Mouse (Mus musculus) hindbrain, embryonic 16.5 days (tissue): ENCODE measurements at regions not wholly inside any gene's neighbourhood (a gene's known extent, or its start where the extent isn't known, plus 50 kb on each side); places are given as distances from the start of the nearest gene placed in this dataset.

Experiments
- ATAC-seq: fragments of 200-750 bp; cut with Nextera tagmentation; 2 replicates; pipeline ENCODE4 v1.8.0; 2017; ENCODE audit warnings: moderate TSS enrichment, moderate library complexity
- H3K27ac ChIP-seq: fragments of 300-500 bp; sonication (generic); 2 replicates; pipeline ENCODE4 v1.5.1; 2014; ENCODE audit warnings: low read depth, mild to moderate bottlenecking, control low read depth, low read length, moderate library complexity
- H3K27me3 ChIP-seq: fragments of 300-500 bp; sonication (generic); replicated peaks from 2 replicates; pipeline ENCODE4 v1.6.1; 2014; ENCODE audit warnings: low read length; ENCODE audit not compliant: control insufficient read depth, insufficient read depth
- H3K36me3 ChIP-seq: fragments of 300-500 bp; sonication (generic); 2 replicates; pipeline ENCODE4 v1.6.1; 2014; ENCODE audit warnings: mild to moderate bottlenecking, low read length, moderate library complexity, mixed read lengths; ENCODE audit not compliant: control insufficient read depth, insufficient read depth
- H3K4me1 ChIP-seq: fragments of 300-500 bp; sonication (generic); 2 replicates; pipeline ENCODE4 v1.6.1; 2014; ENCODE audit warnings: low read depth, low read length; ENCODE audit not compliant: control insufficient read depth, insufficient read depth
- H3K4me2 ChIP-seq: fragments of 300-500 bp; sonication (generic); 2 replicates; pipeline ENCODE4 v1.6.1; 2014; ENCODE audit warnings: mild to moderate bottlenecking, low read length, control low read depth, moderate library complexity
- H3K4me3 ChIP-seq: fragments of 300-500 bp; sonication (generic); 2 replicates; pipeline ENCODE4 v1.5.1; 2014; ENCODE audit warnings: mild to moderate bottlenecking, low read length, control low read depth, moderate library complexity
- H3K9ac ChIP-seq: fragments of 300-500 bp; sonication (generic); 2 replicates; pipeline ENCODE4 v1.6.1; 2014; ENCODE audit warnings: low read depth, mild to moderate bottlenecking, control low read depth, low read length, moderate library complexity
- H3K9me3 ChIP-seq: fragments of 300-500 bp; sonication (generic); 2 replicates; pipeline ENCODE4 v1.6.1; 2014; ENCODE audit warnings: mild to moderate bottlenecking, low read length, moderate library complexity; ENCODE audit not compliant: control insufficient read depth
- WGBS: fragments of 180-500 bp; shearing (Covaris S2); extraction: QIAGEN DNeasy Blood & Tissue Kit; methylation state at CpG from one replicate; pipeline ENCODE4 v1.1.7; 2014; 5-methylcytosine and 5-hydroxymethylcytosine counted together

DNA sequence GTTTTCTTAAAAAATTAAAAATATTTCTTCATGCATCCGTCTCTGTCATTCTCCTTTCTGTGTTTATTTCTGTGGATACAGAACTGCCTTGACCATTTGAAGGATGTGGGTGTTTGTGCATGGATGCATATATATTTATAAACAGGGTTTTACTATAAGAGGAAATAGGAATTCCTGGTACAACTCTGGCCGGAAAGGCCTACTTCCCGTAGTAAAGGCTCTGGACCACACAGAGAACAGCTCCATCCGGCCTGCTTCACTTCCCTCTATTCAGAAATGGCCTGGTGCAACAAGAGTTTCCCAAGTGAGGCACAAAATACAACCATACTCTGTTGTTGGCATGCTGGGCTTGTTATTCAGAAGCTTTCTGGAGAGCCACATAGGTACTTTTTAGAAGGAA, 182.1 kb upstream of the Hhip start:
- Histone ChIP-seq H3K9me3 (no peaks in the 10 kb centered on the region), H3K4me2 (no peak overlapping the region), H3K36me3 (no peaks in the 10 kb centered on the region), H3K9ac (no peak overlapping the region), H3K4me1 (no peaks in the 10 kb centered on the region), H3K27ac (no peak overlapping the region), H3K4me3 (no peak overlapping the region), H3K27me3 (no peaks in the 10 kb centered on the region)
- WGBS: 90% methylated on average over 4 of the region's 4 CpGs
- ATAC-seq: no peak

DNA sequence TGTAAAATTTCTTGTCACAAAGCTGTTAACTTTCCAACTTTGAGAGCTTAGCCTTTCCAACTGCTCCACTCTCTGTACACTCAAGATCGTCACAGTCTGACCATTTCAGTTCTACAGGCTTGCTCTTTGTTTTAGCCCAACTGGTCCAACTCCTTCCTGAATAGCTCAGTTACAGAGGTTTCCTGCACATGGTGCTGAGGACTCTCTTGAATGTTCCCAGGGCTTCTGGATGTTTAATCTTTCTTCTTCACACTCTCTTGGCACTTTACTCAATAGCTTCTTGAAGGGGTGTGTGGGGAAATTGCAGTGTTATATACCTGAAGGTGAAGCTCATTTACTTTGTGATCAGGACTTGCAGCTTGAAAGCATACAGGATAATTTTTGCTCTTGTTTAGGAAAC, 152.6 kb upstream of the Hhip start:
- H3K4me1 ChIP-seq: no peaks in the 10 kb centered on the region
- no peak overlapping the region for H3K4me3 ChIP-seq
- H3K9me3 ChIP-seq: no peaks in the 10 kb centered on the region
- H3K27ac ChIP-seq: no peak overlapping the region
- 79% methylated on average over 1 of the region's 1 CpGs for WGBS
- H3K27me3 ChIP-seq: no peaks in the 10 kb centered on the region
- ATAC-seq: no peak
- H3K9ac ChIP-seq: no peak overlapping the region
- H3K4me2 ChIP-seq: no peak overlapping the region
- H3K36me3 ChIP-seq: no peaks in the 10 kb centered on the region

DNA sequence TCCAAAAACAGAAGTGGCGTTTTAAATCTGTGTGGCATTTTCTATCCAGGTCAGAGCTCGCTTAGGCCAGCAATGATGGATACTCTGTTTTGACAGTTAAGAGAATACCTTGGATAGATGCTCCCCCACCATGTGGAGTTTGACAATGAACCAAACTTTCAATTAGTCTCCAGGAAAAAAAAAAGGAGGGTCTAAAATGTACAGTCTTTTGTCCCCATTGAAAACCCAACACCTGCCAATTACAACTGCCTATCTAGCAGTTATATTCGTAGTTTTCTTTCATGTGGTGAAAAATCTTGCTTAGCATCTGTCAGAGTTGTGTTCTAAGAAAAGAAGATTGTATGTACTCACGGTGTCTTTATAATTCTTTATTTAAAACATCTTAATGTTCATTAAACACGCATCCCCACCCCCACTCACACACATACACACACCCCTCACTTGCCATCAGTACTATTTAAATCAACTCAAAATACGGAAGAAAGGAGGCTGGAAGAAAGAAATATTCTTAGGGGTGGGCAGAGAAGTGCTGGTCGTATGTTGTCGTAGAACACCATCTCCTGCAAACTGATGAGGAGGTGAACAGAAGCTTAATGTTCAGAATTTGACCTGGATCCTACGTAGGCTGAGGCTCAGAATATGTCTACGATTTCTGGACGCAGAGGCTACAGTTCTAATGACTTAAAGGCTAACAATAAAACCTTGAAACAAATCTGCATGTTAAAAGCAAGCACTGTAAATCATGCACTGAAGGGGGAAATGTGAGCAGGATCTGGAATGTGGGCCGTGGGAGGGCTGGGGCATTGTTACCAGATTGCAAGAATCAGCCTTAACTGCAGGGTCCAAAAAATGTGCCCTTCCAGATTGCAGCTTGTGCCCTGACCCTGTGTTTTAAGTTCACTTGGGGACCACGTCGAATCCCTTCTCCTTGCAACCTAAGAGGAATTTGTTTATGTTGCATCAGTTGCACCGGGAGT, 147.2 kb upstream of the Hhip start:
- H3K4me1 ChIP-seq: no peaks in the 10 kb centered on the region
- H3K27me3 ChIP-seq: no peaks in the 10 kb centered on the region
- WGBS: 36% methylated on average over 15 of the region's 15 CpGs
- ATAC-seq: no peak
- H3K36me3 ChIP-seq: no peaks in the 10 kb centered on the region
- no peak overlapping the region for H3K27ac ChIP-seq
- H3K4me3 ChIP-seq: no peak overlapping the region
- no peaks in the 10 kb centered on the region for H3K9me3 ChIP-seq
- H3K9ac ChIP-seq: no peak overlapping the region
- H3K4me2 ChIP-seq: no peak overlapping the region

DNA sequence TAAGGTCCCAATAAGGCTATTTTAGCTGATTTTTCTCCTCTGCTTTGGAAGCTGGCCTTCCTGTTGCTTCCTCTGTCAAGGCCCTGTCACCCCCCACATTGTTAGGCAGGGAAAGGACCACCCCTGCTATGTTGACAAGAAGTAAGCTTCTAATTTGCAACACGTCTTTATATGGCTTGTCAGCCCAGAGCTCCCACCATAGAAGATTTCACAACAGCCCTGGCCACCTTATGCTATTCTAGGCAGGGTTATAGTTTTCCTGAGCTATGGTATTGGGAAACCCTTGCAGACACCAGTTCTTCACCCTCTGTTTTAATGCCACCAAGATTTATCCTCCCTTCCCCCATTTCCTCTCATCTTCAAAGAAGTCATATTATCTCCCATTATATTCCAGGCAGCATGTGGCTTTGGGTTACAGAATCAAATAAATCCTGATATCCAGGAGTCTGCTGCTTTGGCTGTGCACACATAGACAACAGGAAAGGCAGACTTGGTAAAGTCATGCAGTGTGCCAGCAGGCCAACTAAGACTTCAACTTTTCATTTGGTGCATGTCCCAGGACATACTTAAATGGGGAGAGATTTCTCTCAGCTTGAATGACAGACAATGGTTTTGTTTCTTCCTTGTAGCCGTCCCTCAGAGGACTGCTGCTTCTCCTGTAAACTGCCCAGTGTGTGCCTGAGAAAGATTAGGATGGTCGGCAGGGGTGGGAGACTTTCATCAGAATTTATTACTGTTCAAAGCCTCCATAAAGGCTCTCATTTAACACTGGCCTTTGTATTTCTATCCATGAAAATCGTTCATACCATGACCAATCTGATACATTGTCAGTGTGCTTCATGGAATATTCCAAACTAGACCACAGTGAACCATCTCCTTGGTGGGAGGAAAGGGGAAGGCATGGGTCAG, 146.2 kb upstream of the Hhip start:
- Histone ChIP-seq H3K4me3 (no peak overlapping the region), H3K9ac (no peak overlapping the region), H3K4me2 (no peak overlapping the region), H3K36me3 (no peaks in the 10 kb centered on the region), H3K4me1 (no peaks in the 10 kb centered on the region), H3K27me3 (no peaks in the 10 kb centered on the region), H3K27ac (no peak overlapping the region), H3K9me3 (no peaks in the 10 kb centered on the region)
- 29% methylated on average over 4 of the region's 4 CpGs for WGBS
- ATAC-seq: 0 out of 2 replicates have a peak, but pooled peaks have one; percentile 27

DNA sequence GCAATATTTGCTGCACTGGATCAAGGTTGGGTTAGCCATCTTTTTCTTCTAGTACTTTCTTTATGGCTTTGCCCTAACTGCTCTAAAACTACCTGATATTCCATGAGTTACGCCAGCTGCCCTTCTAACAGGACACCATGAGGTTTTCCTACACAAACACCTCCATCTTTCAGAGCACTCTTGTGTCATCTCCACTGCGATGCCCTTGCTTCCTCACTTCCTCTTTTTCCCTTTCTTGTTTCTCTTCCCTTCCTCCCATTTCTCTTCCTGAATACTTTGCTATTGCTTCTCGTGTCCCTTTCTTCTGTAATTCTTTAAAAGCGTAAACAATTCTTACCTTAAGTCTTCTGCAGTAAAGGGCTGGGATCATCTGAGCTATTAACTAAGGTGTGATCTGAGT, 139.9 kb upstream of the Hhip start:
- no peaks in the 10 kb centered on the region for H3K4me1 ChIP-seq
- no peaks in the 10 kb centered on the region for H3K9me3 ChIP-seq
- WGBS: 86% methylated on average over 4 of the region's 4 CpGs
- no peak overlapping the region for H3K4me2 ChIP-seq
- no peak overlapping the region for H3K4me3 ChIP-seq
- ATAC-seq: no peak
- H3K36me3 ChIP-seq: no peaks in the 10 kb centered on the region
- no peak overlapping the region for H3K9ac ChIP-seq
- no peak overlapping the region for H3K27ac ChIP-seq
- H3K27me3 ChIP-seq: no peaks in the 10 kb centered on the region

DNA sequence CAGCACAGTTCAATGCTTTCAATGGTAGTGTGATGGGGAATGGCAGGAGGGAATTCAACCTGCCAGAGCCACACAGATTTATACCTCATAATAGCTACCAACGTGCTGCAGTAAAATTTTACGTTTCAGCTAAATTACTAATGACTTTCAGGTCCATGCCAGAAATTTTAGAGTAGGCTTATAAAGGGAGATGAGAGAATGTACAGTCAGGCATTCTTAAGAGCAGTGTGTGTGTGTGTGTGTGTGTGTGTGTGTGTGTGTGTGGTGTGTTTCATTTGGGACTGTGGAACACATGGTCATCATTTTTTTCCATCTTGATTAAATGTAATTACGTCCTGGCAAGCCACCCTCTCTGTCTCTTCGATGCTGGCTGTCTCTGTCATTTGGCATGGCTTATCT, 132.7 kb upstream of the Hhip start:
- no peak overlapping the region for H3K4me2 ChIP-seq
- ATAC-seq: peak; percentile 54
- WGBS: 66% methylated on average over 4 of the region's 4 CpGs
- no peaks in the 10 kb centered on the region for H3K4me1 ChIP-seq
- H3K27ac ChIP-seq: no peak overlapping the region
- no peaks in the 10 kb centered on the region for H3K27me3 ChIP-seq
- no peak overlapping the region for H3K9ac ChIP-seq
- no peak overlapping the region for H3K4me3 ChIP-seq
- no peaks in the 10 kb centered on the region for H3K36me3 ChIP-seq
- no peaks in the 10 kb centered on the region for H3K9me3 ChIP-seq

DNA sequence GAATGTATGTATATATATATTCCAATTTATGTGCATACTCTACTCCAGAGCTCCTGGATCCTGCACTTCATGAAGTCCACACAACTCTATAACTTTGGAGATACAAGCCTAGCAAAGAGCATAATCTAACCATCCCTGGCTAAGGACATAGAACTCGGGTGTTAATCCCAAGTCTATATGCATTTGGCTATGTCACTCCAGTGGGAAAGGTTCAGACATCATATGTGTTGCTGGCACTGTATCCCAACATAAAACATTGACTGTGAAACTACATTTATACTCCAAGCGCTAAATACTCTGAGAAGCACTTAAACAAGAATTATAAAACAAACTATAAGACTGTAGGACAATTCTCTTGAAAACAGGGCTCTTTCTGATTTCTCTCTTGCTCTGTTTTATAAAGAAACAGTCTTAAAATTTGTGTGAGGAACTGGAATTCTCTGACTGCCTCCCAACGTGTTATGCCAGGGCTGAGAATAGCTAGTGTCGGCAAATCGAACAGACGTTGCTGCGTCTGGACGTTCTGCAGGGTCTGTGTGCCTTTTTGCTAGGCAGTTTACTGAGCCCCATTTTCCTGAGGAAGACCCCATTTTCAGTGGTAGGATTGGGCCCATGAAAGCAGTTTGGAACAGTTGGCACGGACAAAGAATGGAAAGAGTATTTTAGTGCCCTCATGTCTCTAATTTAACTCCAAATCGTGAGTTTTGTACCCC, 132.1 kb upstream of the Hhip start:
- H3K36me3 ChIP-seq: no peaks in the 10 kb centered on the region
- no peak overlapping the region for H3K4me2 ChIP-seq
- H3K27ac ChIP-seq: no peak overlapping the region
- no peaks in the 10 kb centered on the region for H3K4me1 ChIP-seq
- no peak; the same call in 1 of the 2 replicates for ATAC-seq
- WGBS: 79% methylated on average over 10 of the region's 10 CpGs
- H3K27me3 ChIP-seq: no peaks in the 10 kb centered on the region
- no peak overlapping the region for H3K4me3 ChIP-seq
- H3K9ac ChIP-seq: no peak overlapping the region
- no peaks in the 10 kb centered on the region for H3K9me3 ChIP-seq

DNA sequence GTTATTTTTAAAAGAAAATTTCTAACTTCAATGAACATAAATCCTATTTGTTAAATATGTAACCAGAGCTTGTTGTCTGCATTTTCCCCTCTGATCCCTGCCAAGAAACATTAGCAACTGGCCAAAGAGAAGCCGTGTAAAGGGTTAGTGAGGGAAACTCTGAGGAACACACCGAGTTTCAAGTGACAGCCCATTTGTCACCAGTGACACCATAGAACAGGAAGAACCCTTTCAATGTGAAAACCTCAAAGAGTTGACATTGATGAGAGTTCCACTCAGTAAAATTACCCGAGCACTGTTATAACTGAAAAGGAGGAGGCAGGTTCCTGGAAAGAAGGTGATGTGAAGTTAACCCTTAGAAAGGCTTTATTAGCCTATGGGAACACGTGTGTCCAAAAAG, 127.5 kb upstream of the Hhip start:
- no peaks in the 10 kb centered on the region for H3K27me3 ChIP-seq

More for the DNA sequence above, 127.5 kb upstream of the Hhip start:
- Histone ChIP-seq H3K36me3 (no peaks in the 10 kb centered on the region), H3K4me1 (no peaks in the 10 kb centered on the region), H3K4me2 (no peak overlapping the region), H3K27ac (no peak overlapping the region), H3K9me3 (no peaks in the 10 kb centered on the region), H3K9ac (no peak overlapping the region), H3K4me3 (no peak overlapping the region)
- 45% methylated on average over 4 of the region's 4 CpGs for WGBS
- ATAC-seq: no peak
